Mouse (Mus musculus): ENCODE measurements around the gene Mtcl1.

Gene Mtcl1

DNA sequence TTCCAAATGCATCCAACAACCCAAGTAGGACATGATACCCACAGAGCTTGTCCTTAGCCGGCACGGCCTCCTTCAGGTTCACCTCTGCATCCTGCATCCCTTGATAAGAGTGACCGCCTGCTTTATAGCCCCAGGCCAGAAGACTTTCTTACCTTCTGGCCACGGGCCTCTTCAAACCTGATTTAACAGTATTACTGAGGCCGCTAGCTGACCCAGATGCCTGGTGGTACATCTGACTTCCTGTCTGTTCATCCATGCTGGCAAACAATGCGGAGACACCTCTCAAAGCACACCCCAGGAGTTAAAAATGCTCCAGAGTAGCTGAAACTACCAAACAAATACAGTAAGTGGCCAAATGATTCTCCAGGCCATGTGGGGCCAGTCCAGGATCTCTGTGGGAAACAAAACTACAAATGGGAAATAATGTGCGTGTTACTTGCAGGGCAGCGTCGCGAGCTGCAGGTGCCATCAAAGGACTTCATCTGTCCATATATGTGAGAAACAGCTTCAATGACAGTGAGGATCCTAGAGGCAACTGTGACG, 38.6 kb downstream of the Mtcl1 start:
- no peak for DNase-seq (ENCODE audit: extremely low read depth, low read depth)

DNA sequence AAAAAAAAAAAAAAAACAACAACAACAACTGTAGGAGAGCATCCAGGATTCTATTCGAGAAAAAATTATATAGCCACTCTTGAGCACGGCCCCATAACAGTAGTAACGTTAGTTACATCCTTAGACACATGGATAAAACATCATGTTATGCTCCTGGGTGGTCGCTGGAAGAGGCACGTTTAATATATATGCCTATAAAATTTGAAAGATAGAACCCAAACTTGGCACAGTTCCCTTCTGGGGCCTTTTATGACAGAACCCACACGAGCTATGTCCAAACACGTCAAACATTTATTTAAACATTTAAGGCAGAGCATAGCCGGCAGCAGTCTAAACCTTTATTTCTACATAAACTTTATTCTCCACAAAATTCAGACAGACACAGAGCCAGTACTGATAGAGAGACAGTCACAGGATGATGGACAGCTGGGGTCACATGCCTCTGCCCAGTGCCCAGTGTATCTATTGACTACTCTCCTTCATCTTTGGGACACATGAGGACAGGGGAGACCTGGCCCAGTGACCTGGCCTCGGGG, 40.4 kb downstream of the Mtcl1 start:
- DNase-seq (ENCODE audit: extremely low read depth, low read depth), result no peak

DNA sequence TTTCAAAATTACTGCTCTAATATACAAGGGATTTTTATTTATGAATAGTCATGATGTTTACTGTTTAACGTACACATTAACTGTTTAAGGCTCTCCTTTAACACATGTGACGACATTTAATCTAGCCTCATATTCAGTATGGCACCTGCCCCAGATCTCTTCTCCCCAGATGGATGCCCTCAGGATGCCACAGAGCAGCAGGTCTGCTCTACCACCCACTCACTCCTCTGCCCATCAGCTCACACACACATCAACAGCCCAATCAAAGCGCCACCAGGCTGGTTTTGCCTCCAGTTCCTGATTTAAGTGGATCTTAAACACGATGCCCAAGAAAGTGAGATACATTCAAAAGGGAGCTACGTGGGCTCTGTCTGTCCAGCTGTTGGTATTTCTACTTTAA, 41.1 kb downstream of the Mtcl1 start:
- DNase-seq (ENCODE audit: extremely low read depth, low read depth), result no peak

DNA sequence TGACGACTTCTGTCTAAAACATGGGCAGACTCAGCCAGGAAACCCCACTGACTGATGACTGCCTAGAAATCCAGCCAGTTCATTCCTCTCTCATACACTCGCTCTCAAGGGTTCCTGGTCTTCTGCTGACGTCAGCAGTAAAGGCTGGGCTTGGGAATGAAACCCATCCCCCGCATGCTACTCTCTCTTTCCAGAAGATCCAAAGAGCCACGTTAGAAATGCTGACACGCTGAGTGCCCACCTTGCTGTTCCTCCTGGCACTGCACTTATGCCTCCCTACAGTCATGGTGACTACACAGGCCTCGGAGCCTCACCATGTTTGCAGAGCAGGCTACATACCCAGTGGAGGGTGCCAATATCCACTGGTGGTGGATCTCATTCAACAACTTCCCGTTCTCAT, 41.7 kb downstream of the Mtcl1 start:
- DNase-seq (ENCODE audit: extremely low read depth, low read depth), result no peak

DNA sequence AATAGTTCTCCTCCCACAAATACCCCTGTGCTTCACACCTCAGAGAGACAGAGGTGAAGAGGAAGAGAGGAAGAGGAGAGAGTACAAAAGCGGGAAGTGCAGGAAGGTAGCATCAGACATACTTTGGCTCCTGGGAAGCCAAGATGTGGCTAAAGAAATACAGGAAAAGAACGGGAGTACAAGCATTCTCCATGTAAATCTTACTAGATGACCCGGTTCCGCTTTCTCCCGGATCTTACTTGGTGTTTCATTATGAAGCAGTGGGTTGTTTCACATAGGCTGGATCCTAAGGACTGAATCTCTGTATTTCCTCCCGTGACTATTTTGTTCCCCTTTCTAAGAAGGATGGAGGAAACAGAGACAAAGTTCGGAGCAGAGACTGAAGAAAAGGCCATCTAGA, 43.9 kb downstream of the Mtcl1 start:
- DNase-seq (ENCODE audit: extremely low read depth, low read depth), result no peak

DNA sequence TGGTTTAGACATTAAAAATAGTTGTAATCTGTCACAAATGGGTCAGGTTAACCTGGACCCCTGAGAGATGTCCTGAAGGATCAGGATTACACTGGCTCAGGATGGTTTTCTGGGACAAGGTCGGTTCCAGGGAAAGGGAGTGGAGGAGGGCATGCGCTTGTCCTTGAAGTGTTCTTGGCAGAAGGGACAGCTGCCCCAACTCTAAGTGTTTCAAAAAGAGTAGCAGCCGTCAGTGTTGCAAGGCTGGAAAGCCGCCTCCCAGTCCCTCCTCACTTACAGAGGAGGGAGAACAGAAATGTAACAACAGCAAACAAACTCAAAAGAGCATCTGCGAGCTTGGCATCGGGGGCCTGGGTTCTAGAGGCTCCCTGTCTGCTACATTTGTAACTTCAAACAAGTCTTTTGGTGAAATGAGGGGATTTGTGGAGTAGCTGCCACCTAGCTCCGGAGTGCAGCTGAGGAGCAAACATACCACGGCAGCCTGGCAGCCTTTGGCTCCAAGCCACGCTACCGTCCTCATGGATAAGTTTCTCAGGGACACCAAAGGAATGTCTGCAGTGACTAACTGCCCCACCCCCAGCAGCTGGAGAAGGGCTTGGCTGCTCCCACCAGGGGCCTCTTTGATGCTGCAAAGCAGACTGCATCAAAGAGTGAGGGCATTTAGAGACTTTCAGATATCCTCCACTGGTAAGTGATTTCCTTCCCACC, 44.5 kb downstream of the Mtcl1 start:
- no peak for DNase-seq (ENCODE audit: extremely low read depth, low read depth)

DNA sequence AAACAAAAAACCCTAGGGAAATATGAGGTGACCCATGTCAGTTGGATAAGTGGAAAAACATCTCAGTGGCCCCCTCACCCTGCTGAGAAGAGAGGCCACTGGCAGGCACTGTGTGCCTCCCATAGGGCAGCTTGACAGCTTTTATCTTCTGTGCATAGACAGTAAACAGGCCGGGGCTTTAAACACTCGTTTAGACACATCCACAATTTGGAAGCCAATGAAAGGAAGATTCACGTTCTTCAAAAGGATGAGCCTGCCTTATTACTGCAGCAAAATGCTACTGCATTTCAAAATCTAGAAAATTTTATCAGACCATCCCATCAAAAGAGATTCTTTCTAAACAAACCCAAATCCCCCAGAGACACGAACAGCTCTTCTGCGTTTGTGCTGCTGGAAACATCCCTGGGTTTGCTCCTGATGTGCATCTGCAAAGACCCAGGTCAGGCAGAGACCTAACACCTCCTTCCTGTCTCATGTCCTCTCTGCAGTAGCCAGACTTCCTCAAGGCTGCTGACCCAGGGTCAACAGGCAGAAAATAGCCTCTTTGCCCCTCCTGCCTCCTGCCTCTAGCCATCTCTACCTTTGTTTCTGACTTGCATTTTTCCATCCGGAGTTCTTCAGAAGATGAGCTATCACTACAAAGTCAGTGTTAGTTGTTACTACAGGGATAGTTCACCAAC, 46.6 kb downstream of the Mtcl1 start:
- DNase-seq (ENCODE audit: extremely low read depth, low read depth), result no peak

DNA sequence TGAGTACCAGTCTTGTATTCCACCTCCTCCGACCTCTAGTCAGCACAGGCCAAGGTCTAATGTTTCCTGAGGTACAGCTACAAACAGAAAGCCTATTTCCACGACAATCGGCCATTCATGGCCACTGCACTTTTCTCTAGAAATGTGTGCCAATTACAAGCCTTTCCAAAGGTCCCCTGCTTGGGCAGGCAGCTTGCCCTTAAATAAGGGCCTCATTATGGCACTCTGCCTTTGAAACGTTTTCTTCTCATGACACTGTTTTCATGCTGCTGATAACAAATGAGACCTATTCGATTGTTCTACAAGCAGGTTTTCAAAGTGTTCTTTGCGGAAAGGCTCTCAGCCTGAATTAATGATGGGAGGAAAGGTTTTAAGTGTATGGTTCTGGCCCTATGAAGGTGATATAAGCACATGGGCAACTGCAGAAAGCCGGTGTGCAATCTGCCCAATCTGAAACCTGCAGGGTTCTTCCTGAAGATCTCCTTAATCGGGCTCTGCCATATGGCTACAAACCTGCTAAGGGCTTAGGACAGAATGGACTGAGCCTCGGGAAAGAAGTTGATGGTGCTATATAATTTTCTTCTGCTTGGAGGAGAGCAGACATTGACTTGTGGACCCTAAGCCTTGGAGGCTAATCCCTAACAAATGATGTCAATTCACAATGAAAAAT, 47.8 kb downstream of the Mtcl1 start:
- no peak for DNase-seq (ENCODE audit: extremely low read depth, low read depth)

DNA sequence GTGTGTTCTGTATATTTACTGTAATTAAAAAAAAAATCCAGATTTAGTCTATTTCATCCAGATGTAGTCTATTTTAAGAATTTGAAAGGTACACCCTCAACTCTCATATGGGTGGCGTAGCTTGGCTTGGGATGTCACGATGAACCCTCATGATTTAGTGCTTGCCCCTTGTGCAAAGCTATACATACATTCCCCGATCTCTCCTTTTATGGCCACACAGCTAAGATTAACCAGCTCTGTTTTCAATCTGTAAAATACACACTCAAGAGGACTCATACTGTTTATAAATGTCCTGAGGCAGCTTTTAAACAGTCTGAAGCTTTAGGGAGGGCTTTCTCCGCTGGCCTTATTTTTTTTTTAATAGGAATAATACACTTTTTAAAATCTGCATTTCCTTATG, 49.8 kb downstream of the Mtcl1 start:
- DNase-seq (ENCODE audit: extremely low read depth, low read depth), result no peak

DNA sequence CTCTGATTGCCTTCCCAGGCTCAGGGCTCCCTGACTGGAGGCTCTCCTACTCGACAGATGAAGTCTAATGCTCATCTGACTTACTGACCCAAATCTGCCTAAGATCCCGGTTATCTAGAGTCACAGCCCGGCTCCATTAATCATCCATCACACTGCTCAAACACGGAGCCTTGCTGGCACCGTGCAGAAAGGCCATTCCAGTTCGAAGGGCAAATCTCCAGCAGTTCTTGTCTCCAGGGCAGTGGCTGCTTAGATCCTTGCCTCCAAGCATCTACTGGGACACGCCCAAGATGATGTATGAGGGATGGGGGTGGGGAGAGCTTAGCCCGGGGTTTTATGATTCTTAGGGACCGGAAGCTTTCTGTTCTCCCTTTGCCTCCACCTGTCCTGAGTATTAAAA, 55.0 kb downstream of the Mtcl1 start:
- DNase-seq (ENCODE audit: extremely low read depth, low read depth), result no peak

DNA sequence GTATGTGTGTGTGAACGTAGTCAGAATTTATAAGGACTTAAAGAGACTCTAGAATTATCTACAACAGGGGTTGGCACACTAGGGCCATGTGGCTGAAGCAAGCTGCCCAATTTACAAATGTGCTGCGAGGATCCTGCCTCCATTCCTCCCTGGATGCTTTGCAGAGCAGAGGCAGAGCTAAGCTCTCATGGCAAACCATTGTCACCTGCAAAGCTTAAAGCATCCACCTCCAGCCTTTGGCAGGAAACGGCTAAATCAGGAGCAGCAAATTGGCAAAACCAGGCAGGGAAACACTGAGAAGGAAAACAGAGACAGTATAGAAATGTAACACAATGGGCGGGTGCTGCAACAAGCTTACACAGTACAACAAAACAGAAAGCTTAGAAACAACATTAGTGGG, 61.2 kb downstream of the Mtcl1 start:
- DNase-seq (ENCODE audit: extremely low read depth, low read depth), result no peak

DNA sequence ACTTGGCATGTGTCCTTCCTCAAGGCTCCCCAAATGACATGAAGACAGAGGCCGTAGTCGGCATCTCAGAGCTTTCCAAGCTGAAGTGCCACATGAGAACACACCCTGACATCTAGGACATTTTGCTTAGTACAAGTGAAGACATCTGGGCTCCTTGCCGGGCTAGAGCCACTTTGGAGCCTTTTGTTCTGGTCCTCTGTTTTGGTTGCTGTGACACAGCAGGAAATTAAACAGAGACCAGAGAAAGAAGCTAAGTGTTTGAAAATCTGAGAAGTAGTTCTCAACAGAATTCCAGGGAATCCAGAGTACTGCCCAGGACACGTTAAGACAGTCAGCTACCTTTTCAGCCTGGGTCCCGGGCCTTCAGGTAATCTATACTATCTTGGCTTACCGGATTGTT, 68.2 kb downstream of the Mtcl1 start:
- no peak for DNase-seq (ENCODE audit: extremely low read depth, low read depth)

DNA sequence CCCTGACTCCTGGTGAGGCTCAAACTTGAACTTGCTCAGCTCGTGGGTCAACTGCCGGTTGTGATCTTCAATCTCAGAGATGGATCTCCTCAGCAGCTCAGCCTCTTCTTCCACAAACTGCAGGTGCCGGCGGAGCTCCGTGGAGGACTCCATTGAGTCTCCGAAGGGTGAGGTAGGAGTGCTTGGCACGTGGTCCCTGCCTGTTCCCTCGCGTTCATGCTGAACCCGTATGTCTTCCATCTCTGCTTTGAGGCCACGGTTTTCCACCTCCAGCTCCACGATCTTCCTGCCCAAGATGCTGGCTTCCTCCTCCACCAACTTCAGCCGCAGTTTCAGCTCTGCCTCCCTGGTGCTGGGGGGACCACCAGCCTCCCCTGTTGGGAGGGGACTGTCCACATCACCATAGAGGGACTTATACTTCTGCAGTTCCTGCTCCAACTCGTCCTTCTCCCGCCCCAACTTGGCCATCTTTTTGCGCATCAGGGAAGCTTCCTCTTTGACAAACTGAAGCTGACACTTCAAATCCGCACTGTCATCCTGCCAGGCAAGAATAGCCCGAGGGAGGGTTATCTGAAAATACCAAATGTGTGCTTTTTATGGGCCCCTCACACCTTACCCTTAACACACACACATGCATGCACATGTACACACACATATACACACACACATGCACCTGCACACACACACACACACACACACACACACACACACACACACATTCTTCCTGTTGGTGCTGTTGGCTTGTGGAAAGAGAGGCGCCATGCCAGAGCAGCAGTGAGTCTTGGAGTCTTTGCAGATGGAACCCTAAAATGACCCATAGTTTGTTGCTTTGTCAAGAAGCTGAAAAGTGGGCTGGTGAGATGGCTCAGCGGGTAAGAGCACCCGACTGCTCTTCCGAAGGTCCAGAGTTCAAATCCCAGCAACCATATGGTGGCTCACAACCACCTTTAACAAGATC, 69.4 kb downstream of the Mtcl1 start:
- DNase-seq (ENCODE audit: extremely low read depth, low read depth), result no peak

DNA sequence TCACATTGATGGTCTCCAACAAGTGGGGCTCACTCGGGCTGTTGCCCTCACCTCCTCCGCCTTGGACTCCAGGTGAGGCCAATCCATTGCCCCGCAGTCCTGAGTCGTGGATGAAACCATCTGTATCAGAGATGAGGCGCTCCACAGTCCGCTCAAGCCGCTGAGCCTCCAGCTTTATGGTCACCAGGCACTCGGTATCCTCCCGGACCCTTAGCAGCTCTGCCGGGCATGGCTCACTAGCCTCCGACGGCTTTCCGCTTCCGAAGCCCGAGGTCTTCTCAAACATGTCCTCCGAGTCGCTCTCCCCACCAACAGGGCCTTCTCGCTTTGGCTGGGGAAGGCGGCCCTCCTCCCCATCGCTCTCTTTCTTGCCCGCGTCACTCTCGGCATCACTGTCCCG, 70.2 kb downstream of the Mtcl1 start:
- DNase-seq (ENCODE audit: extremely low read depth, low read depth), result no peak

DNA sequence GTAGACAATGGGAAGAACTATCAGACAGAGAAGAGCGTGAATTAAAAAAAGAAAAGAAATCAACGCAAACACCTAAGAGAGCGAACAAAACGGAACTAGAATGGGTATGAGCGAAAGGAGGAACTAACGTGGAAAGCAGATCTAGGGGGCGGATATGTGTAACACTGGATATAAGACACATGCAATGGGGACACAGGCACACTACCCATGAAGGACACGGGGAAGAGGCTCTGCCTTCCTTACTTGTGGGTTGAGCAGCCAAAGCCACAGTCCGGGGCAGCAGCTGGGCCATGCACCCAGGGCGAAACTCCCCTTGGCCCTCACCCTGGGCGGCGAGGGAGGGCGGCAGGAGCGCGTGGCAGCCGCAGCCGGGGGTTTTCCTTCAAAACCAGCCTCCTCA, 71.4 kb downstream of the Mtcl1 start:
- no peak for DNase-seq (ENCODE audit: extremely low read depth, low read depth)

DNA sequence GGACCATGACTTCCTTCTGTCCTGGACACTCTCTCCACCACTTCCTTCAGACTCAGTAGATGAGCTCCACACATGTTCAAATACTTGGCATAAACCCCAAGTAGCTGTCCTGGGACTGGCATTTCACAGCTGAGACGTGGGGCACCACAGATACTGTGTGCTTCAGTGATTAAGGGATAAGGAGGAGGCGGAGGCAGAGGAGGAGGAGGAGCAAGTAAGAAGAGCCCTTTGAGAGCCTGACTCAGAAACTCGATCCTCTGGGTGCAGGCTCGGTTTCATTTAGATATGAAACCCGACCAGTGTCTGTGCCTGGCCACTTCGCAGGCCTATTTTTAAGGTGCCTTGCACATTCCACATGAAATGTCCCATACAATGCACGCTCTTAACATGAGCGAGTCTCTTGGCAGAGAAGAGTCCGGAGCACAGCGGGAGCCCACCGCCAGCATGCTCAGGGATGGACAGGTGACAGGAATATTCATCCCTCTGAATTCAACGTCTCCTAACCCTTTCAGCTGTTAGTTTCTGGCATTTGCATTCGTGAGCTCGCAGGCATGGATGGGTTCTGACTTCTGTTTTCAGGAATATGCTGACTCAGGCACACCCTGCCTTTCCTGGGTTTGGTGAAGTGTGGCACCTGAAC, 74.8 kb downstream of the Mtcl1 start:
- DNase-seq (ENCODE audit: extremely low read depth, low read depth), result no peak

DNA sequence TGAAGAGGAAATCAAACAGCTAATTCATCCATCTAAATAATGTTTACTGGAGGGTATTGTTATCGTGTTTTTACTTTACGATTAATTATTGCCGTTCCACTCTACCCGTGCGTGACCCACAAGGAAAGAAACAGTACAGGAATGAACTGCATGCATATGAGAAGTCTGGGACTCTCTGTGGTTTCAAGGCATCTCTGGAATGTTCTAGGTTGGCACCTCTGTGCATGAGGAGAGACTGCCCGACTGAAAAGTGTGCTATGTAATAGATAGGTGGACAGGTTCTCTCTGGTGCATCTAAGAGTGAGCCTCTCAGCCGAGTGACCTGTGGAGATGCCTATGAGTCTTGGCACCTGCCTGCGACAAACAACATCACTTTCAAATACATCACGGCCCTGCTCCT, 78.7 kb downstream of the Mtcl1 start:
- no peak for DNase-seq (ENCODE audit: extremely low read depth, low read depth)

DNA sequence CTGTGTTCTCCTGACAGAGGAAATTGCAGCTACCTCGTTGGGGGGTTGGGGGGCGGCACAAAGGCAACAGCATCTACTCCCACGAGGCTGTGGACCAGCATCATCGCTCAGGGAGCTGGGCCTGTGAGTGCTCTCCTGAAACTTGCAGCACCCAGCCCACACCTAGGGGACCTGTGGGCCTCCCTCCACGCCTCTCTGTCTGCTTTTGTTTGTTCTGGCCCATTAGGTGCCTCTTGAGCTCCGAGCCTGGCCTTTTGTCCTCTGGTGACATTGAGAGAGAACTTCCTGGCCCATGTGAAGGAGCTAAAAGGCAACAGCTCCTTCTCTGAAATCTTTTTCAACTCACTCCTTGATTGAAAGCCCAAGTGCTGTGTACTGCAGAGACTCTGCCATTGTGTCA, 79.8 kb downstream of the Mtcl1 start:
- no peak for DNase-seq (ENCODE audit: extremely low read depth, low read depth)

DNA sequence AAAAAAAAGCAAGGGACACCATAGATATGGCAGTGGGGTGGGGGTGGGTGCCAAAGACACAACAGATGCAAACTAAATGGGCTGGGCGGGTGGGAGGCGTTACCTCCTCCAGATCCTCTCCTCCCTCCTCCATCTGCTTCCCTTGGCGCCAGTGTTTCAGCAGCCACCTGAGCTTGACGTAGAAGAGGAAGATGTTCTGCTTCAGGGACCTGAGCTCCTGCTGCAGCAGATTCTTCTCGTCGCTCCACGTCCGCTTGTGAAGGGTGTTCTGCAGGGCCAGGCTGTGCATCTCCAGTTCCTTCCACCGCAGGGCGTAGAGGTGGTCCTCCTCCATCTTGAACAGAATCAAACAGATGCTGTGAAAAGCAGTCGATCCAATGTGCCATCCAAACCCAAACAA, 81.4 kb downstream of the Mtcl1 start:
- DNase-seq (ENCODE audit: extremely low read depth, low read depth), result no peak

DNA sequence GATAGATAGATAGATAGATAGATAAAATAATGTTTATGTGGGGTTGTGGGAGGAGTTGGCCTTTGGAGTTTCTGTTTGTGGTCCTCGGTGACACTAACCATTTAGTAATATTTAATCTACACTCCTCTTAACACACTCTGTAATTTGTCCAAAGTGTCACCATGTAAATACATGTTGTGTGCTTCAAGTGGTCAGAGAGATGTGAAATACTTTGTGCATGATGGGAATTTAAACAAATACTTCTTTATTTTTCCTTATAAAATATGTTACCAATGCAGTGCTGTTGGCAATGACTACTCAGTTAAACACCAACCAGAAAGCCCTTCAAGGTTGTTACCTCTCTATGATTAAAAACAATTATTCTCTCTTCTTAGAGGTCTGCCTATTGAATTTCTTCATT, 83.9 kb downstream of the Mtcl1 start:
- DNase-seq (ENCODE audit: extremely low read depth, low read depth), result no peak

DNA sequence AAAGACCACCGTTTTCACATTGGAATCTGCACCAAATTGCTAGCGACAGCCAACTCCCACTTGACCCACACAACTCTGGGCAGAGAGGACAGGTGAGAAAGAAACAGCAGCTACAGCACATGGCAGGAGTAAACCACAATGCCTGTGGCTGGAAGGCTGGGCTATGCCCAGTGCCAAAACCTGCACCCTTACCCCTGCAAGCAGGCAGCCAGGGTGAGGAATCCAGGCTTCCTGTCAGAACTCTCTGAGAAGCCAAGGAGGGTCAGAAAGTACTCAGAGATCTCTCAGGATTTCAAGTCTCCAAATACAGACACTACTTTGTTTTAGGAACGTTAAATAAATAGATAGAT, 84.3 kb downstream of the Mtcl1 start:
- DNase-seq (ENCODE audit: extremely low read depth, low read depth), result no peak
